Mouse (Mus musculus) embryonic stem cell, embryonic (primary cell): ENCODE data around the gene Exoc6b.

Experiments used
- CTCF ChIA-PET, 4 experiments: fragments of 300-600 bp in 2 of 4; fragments of 350-600 bp in 2 of 4; sonication (Branson Sonifier 250); formaldehyde crosslinking; loops; one replicate each; lab custom pipeline; 2022; ENCODE audit warnings: inconsistent platforms in 2 of 4; lab: Charles Lee
- POLR2A ChIA-PET, 4 experiments: fragments of 300-600 bp in 2 of 4; fragments of 350-600 bp in 2 of 4; sonication (Branson Sonifier 250); formaldehyde crosslinking; loops; one replicate each; lab custom pipeline; 2022; ENCODE audit warnings: antibody characterized with exemption in 4 of 4, inconsistent platforms in 1 of 4; lab: Charles Lee

Gene Exoc6b

DNA sequence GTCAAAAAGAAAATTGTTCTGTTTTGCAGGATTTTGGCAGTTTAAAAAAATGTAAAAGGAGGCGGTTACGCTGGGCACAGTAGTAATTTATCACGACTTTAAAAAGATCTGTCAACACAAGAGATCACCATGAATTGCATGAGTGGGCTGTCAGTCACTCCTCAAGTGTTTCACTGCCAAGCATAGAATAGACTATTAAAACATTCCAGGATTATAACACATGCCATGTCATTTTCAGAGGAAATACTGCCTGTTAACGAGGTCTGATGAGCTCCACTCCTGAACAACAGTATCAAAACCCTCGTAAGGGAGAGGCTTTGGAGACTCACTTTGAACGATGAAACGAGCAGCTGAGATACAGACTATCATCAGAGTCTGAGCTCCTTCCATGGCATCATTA lies 223.6 kb downstream of the Exoc6b start:
- ChIA-PET POLR2A (interaction anchor here in 1 of 4 experiments (0.8 to 1.7 kb wide), 4 partner anchors 8 to 30 kb away, joined by 3 to 7 read pairs (median 4); no protein-coding TSS in a partner anchor), CTCF (interaction anchor here in 1 of 4 experiments (0.7 kb wide), 1 partner anchor 148 kb away, joined by 3 read pairs; no protein-coding TSS in a partner anchor)

DNA sequence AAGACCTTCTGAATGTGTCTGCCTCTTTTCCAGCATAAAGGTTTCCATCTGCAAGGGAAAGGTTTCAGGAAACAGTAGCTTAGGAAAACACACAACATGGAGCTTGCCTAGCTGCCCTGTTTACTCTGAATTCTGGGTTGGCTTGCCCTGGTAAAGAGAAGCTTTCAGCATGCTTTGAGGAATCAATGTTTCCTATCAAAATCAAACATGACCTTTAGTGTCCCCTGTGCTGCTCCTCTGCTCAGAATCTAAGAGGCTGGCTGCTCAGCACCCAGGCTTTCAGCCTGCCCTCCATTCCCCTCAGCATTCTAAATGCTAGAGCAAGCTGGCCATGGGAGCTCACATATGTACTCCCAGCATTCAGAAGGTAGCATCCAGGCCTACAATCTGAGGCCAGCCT lies 228.2 kb downstream of the Exoc6b start:
- ChIA-PET POLR2A (no interaction called here), CTCF (no interaction called here)

DNA sequence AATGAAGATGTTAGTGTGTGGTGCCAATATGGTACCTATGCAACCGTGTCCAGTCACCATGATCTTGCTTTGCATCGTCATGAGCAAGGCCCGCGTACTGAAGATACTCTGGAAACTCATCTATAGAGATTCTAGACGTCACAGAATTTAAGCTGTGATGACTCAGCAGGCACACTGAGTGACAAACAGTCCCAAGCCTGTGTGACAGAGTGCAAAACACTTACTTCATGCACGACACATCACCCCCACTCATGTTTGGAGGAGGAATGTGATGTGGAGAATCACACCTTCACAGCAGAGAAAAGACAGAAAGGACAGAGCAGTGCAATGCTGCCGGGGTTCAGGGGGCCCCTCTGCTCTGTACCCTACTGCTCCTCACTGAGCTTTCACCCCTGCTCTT lies 261.8 kb downstream of the Exoc6b start:
- CTCF ChIA-PET: no interaction called here
- POLR2A ChIA-PET: interaction anchor here in 2 of 4 experiments (0.6 to 1.3 kb wide), 2 partner anchors 9 to 37 kb away, joined by 5 to 6 read pairs; no protein-coding TSS in a partner anchor

DNA sequence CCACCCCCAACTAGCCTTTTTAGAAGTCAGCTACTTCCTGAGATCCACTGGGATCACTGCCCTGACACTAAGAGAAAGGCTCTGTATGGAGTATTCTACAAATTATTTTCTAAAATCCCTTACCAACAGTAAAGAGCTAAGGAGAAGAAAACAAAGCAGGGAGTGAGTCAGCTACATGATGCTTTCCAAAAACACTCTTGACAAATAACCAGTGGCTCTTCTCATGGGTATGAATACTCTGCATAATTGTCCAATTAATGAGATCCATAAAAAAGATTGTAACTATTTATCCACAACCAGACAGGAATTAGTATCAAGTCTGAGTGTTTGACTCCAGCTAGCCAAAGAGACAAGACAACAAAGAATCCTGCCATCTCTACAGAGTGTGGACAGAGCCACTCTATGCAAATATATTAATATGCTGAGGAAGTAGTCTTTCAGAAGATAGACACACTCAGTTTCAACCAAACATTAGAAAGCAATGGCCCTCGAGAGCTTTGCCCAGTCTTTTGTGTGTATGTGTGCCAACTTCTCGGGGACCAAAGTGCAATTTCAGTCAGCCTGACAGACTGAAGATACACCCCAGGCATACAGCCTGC lies 263.1 kb downstream of the Exoc6b start:
- ChIA-PET POLR2A (no interaction called here), CTCF (no interaction called here)

DNA sequence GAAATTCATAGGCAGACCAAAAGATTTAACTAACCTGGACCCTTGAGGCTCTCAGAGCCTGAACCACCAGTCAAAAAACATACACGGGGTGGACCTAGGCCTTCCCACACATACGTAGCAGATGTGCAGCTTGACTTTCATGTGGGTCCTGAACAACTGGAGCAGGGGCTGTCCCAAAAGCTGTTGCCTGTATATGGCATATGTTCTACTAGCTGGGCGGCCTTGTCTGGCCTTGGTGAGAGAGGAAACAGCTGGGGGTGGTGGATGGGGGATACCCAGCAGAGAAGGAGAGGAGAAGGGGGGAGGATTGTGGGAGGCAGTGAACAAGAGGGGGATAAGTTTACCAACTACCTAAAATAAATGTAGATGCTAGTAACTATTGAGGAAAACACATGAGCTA lies 270.6 kb downstream of the Exoc6b start:
- ChIA-PET CTCF (interaction anchor here in 1 of 4 experiments (0.5 kb wide), 1 partner anchor 12 kb away, joined by 3 read pairs; no protein-coding TSS in a partner anchor), POLR2A (interaction anchor here in 1 of 4 experiments (1.7 to 2.2 kb wide), 2 partner anchors 9 to 55 kb away, joined by 3 to 6 read pairs; no protein-coding TSS in a partner anchor)

DNA sequence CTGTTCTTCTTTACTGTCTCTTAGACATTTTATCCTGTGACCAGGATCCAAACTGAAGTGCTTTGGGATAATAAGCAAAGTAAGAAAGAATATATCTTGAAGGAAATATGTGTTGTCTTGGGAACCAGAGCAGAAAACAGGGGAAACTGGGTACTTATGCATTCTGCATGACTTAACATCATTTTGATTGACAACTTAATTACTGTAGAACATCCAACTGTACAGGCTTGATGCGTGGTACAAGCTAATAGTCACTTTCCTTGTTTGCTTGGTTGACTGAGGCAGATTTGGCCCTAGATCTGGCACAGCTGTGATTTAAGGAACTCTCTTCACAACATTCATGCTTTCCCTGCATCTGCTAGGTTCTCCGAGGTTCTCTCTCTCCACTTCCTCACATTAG lies 285.3 kb downstream of the Exoc6b start:
- POLR2A ChIA-PET: no interaction called here
- CTCF ChIA-PET: no interaction called here

DNA sequence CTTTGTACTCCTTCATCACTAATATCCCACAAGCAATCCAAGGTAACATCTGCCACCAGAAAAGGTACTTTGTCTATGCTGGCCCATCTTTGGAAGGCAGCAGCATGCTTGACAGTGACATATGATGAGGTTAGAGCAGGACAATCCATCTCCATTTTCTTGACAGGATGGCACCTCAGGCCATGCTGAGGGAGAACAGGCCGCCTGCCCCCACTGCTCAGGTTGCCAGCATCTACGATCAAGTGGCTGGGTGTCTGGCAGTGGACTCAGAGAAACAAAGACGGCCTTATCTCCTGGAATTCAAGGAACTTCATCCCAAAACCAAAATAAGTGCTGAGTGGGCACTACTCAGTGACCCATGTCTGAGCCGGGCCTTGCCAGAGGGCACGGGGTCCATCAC lies 289.3 kb downstream of the Exoc6b start:
- POLR2A ChIA-PET: interaction anchor here in 1 of 4 experiments (1.5 kb wide), 1 partner anchor 8 kb away, joined by 6 read pairs; no protein-coding TSS in a partner anchor
- CTCF ChIA-PET: no interaction called here

DNA sequence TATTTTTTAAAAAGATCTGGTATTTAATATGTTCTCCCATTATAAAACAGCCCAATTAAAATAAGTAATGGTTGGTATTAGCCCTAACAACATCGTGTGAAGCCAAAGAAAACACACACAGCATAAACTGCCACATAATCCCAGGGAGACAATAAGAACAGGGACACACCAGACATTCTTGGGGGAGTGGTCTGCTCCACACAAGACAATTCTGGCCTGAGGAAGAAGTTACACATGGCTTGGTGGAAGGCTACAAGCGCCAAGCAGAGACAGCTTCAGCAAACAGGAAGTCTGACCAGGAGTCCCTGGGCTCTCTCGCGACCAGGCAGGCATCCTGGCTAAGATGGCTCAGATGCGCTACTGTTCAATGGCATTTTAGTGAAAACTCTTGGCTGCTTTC lies 290.3 kb downstream of the Exoc6b start:
- POLR2A ChIA-PET: no interaction called here
- CTCF ChIA-PET: no interaction called here

DNA sequence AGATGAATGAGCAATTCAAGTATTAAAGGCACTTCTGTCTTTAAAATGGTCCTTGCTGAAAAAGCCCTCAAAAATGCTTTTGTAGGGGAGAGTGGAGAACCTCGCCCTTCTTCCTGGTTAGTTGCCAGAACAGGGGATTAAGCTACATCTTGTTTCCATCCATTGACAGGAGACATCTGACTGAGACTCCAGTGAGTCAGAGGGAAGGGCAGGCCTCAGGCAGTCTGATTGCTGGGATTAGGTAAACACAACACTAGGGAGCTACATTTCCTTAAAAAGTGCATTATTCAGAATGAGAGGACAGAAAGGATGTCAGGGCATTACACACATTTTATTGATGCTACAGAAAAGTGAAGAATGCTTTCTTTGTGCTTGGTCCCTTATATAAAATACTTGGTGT lies 293.4 kb downstream of the Exoc6b start:
- CTCF ChIA-PET: no interaction called here
- POLR2A ChIA-PET: interaction anchor here in 1 of 4 experiments (0.9 to 1.0 kb wide), 2 partner anchors 14 to 17 kb away, joined by 3 read pairs; no protein-coding TSS in a partner anchor

DNA sequence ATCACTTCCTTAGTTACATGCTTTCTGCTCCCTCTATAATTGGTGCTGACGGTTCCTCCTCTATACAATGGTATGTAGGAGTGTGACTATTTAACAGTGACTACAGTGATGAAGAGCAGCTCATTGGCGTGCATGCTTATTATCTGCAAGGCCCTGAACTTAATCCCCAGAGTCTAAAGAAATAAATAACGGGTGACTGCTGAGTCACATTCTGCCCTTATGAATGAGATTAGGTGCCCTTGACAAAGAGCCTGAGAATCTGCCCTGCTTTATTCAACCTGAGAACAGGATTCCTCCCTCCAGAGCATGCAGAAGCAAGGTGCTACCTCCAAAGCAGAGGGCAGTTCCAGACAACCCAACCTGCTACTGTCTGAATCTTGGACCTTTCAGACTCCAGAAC lies 314.0 kb downstream of the Exoc6b start:
- POLR2A ChIA-PET: no interaction called here
- CTCF ChIA-PET: no interaction called here

DNA sequence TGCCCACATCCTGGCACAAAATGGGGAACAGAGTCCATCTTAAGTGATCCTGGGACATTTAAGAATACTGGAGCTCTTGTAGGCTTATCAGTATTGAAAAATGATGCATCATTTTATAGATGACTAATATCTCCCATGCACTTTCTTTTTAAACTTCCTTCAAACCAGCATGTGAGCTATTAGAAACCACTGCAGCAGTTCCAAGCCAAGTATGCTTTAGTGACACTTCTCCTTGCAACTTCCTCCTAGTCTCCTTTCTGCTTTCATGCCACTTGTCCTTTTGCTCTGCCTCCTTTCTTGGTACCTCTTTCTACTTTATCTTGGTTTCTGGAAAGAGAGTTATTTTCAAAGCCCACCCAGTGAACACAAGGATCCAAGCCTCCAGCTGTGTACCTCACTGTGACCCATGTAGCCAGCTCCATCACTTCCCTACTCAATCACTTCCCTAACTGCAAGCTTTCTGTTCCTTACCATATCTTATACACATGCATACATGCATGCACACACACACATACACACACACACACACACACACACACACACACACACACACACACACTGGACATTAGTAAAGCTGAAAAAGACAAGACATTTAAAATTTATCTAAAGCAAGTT lies 316.4 kb downstream of the Exoc6b start:
- ChIA-PET POLR2A (no interaction called here), CTCF (interaction anchor here in 1 of 4 experiments (0.6 kb wide), 1 partner anchor 593 kb away, joined by 4 read pairs; no protein-coding TSS in a partner anchor)

DNA sequence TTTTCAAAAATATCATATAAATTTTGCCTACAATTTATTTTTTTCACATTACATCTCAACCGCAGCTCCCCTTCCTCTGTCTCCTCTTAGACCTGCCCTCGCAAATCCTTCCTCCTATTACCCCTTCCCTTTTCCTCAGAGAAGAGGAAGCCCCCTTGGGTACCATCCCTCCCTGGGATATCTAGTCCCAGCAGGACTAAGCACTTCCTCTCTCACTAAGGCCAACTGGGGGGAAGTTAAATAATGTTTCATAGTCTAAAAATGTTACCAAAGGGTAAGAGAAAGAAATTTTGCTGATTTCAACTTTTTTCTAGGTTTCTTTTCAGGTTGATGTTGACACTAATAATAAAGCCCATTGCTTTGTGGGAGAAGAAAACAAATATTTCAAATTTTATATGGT lies 317.9 kb downstream of the Exoc6b start:
- ChIA-PET CTCF (no interaction called here), POLR2A (no interaction called here)

DNA sequence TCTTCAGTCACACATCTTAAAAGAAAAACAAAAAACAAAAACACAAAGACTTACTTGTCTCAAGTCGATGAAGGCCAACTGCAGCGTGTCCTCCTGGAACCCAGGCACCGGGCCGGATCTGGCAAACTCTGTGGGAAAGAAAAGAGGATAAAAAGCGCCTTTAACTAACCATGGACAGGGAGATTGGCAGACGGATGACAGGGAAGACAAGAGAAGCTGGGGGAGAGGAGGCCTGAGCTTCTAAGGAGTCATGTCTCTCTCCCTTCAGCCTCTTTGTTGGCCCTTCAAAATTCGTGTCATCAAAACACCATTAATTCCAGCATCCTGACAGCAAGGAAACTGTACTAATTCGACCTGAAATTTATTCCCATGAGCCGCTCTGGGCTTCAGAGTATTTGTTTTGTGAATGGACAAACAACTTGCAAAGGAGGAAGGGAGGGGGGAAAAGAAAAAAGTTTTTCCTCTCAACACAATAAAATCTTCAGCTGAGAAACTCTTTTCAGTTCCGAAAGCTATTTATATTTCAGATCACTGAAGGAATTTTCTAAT lies 322.4 kb downstream of the Exoc6b start:
- POLR2A ChIA-PET: no interaction called here
- CTCF ChIA-PET: no interaction called here

DNA sequence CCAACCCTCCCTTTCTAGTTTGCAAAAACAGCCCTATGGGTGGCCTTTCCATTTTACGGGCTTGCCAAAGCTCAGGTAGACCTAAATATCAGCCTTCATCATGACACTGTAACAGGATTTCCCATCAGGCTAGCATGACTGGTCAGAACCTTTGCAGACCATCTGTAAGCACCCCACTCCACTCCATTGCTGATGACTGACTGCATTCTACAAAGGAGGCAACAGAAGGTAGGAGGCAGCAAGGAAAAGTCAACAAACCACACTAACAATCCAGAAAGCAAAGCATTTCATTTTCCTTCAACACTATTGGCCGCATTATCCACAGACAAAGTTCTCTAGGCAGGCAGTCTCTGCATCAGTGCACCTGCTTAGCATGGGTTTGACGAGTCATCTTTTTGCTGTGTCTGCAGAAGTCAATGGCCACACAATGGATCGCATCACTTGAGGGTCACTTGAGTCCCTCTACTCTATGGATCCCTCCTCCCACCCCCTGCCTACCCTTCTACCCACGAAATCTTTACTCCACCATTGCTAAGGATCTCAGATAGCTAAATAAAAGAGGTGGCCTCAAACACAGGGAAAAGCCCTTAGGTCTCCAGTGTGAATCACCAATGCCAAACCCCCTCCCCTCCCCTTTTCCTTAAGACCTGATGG lies 323.0 kb downstream of the Exoc6b start:
- CTCF ChIA-PET: no interaction called here
- POLR2A ChIA-PET: no interaction called here

DNA sequence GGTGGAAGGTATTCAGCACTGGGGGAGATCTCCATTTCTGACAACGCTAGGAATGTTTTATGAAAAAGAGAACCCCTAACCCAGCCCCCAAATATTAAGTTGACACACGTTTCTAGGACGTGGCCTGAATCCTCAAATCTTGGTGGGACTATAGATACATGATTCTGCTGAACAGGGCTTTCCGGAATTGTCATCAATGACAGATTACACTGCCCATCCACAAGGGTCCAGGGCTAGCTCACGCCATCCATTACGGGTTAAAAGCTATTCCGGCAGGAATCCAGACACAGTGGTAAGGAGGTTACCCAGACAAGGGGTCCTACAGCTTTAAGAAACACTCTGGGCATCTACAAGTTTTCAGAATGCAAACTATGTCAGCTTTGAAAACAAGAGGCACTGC lies 323.7 kb downstream of the Exoc6b start:
- CTCF ChIA-PET: no interaction called here

DNA sequence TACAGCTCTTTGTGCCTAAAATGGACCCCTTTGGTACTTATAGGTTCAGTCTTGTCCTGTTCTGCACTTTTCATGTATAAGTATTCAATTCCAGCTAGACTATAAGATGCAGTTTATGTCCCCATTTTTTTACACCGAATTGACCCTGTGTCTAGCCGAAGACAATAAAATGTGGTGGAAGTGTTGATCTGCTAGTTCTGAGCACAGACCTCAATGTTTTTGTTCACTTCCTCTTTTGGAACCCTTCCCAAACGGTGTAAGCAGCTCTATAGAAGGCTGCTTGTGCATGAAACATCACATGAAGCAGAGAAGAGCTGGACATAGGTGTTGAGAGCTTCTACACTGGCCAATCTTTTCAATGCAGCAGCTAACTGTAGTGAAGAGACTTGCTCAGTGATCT lies 327.1 kb downstream of the Exoc6b start:
- POLR2A ChIA-PET: no interaction called here
- CTCF ChIA-PET: no interaction called here

More for the DNA sequence above, 323.7 kb downstream of the Exoc6b start:
- POLR2A ChIA-PET: no interaction called here

DNA sequence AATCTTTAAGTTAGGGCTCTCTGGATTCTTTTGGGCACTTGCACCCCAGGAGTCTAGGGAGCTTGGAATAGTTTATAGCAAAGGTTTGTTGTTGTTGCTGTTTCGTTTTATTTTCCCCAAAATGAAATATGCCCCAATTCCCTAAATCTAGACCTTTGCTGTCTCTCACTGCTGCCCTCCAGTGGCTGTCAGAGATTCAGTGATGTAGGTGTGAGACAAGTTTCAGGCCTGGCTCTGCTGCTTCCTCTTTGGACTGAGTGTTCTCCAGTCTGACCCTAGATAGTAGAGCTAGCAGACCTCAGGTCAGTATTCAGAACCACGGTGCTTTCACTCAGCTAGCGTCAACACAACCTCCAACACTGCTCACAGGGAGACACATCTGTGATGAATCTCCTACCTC lies 332.4 kb downstream of the Exoc6b start:
- CTCF ChIA-PET: interaction anchor here in 3 of 4 experiments (0.5 to 1.5 kb wide), 3 partner anchors 143 to 395 kb away, joined by 3 to 8 read pairs (median 3); partner anchors contain the start of gene Cyp26b1 (in 1 of the 3)
- POLR2A ChIA-PET: interaction anchor here in 1 of 4 experiments (0.6 kb wide), 1 partner anchor 156 kb away, joined by 7 read pairs; no protein-coding TSS in a partner anchor

DNA sequence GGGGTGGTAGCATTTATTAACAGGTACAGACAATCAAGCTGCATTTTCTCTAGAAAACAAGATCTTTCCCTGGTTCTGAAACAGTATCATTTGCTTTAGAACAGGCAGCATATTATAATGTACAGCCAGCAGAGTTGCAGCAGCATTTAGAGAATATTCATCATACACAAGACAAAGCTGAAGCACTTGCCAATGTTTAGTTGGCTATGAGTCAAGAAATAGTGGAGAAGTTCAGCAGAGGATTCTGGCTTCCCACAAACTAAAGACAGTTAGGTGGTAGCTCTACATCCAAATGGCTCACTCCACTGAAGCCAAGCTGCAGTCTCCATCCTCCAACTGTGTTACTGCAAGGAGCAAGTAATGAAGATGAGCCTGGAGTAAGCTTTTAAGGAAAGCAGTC lies 342.4 kb downstream of the Exoc6b start:
- CTCF ChIA-PET: no interaction called here
- POLR2A ChIA-PET: no interaction called here

DNA sequence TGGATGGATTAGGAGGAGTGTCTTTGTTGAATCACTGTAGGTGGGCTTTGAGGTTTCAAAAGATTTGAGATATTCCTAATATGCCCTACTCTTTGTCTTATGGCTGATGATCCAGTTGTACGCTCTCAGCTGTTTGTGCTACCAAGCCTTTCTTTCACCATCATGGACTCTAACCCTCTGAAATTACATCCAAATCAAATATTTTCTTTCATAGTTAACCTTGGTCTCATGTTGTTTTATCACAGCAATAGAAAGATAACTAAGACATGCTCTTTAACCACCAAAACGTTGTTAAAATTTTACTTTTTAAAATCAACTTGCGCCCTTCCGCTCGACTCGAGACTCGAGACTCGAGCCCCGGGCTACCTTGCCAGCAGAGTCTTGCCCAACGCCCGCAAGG lies 356.1 kb downstream of the Exoc6b start:
- ChIA-PET CTCF (no interaction called here), POLR2A (no interaction called here)

DNA sequence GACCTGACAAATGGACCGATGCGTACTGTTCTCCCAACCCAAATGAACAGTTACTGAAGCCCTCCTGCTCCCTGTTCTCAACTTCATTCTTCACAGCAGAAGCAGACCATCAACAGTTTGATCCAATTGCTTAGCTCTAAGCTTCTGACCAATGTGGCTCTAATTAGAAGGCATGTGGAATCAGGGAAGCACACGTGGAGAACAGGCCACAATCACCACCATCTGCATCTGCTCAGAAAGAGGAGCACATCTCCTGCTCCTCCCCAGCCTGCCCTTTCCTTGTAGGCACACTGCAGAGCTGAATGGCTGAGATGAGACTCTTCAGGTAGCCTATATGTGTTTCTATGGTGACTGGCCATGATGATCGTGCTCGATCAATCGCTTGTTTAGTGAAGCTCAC lies 358.5 kb downstream of the Exoc6b start:
- POLR2A ChIA-PET: no interaction called here
- CTCF ChIA-PET: no interaction called here
